Mouse (Mus musculus) cerebellum, adult 2 months (tissue): ENCODE measurements at regions not wholly inside any gene's neighbourhood (a gene's known extent, or its start where the extent isn't known, plus 50 kb on each side); places are given as distances from the start of the nearest gene placed in this dataset.

Experiments used
- CTCF ChIP-seq: fragments of 200-500 bp; IDR thresholded peaks from 2 replicates; pipeline ENCODE4 v1.5.1; 2011; ENCODE audit warnings: low read depth, mild to moderate bottlenecking, control low read depth, low read length, moderate library complexity, borderline replicate concordance; ENCODE audit not compliant: insufficient read depth
- POLR2A ChIP-seq: fragments of 200-500 bp; IDR thresholded peaks from 2 replicates; pipeline ENCODE4 v1.6.1; 2011; ENCODE audit warnings: low read length, control low read depth, borderline replicate concordance; ENCODE audit not compliant: insufficient read depth

DNA sequence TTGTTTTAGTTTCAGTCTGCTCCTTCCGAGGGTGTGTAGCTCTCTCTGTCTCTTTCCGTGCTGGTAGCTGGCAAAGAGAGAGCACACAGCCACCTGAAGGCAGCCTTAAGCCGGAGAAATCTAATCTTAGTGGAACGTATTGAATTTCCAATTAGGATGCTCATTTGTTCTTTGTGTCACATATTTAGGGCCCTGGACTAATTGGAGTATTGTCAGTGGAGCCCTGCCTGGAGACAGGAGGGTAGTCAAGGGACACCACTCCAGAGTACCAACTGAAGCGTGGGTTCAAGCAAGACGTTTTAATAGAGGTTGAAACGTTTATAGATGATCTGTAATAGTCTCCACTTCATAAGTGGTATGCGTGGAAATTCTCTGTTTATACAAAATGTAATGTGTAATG lies 336.5 kb downstream of the Tmem38b start:
- no peak for TF ChIP-seq POLR2A
- TF ChIP-seq CTCF: no peak
